Mouse (Mus musculus) CD4-positive, CD25-positive, alpha-beta regulatory T cell, adult 4 months (primary cell): ENCODE data around the gene Sall4. TPM values are rescaled to one million over a fixed set of nuclear protein-coding genes. Genes with fewer than 3 reads are reported as not detected.

Source experiments
- ATAC-seq: one replicate; pipeline ENCODE4 v1.8.0; 2017
- polyA plus RNA-seq, 2 experiments: library from polyadenylated mRNA; unstranded; fragments of 100-300 nt; shearing (Covaris generic); gene quantifications; one replicate each; pipeline ENCODE4 v1.2.1; 2017

Sall4 gene
- under 1 TPM in 1 of 2 experiments, not detected in 1; 0.23 TPM for polyA plus RNA-seq

- ATAC-seq: no peak
These were observed at the start of gene Sall4 for GRCm38 (mm10) chr2:168767582-168767981. TSS of gene Sall4 (minus strand) at chr2:168767943.

- ATAC-seq: no peak
These were observed 45.5 kb upstream of the Sall4 start for GRCm38 (mm10) chr2:168813243-168813642.

- ATAC-seq: no peak
These were observed 42.2 kb upstream of the Sall4 start for GRCm38 (mm10) chr2:168809895-168810294.

- ATAC-seq: no peak
These were observed 39.9 kb upstream of the Sall4 start for GRCm38 (mm10) chr2:168807681-168808080.

- no peak for ATAC-seq
These were observed 36.1 kb upstream of the Sall4 start for GRCm38 (mm10) chr2:168803849-168804248.

- no peak for ATAC-seq
These were observed 31.6 kb upstream of the Sall4 start for GRCm38 (mm10) chr2:168799326-168799725.

GRCm38 (mm10) chr2:168798921-168799320 is 31.2 kb upstream of the Sall4 start:
- no peak for ATAC-seq

- no peak for ATAC-seq
These were observed 23.5 kb upstream of the Sall4 start for GRCm38 (mm10) chr2:168791115-168791802.

GRCm38 (mm10) chr2:168786174-168786573 is 18.4 kb upstream of the Sall4 start:
- ATAC-seq: no peak

- ATAC-seq: no peak
These were observed 12.9 kb upstream of the Sall4 start for GRCm38 (mm10) chr2:168780596-168780995.

- no peak for ATAC-seq
These were observed 12.3 kb upstream of the Sall4 start for GRCm38 (mm10) chr2:168780024-168780423.

GRCm38 (mm10) chr2:168777481-168777880 is 9.7 kb upstream of the Sall4 start:
- ATAC-seq: no peak

- no peak for ATAC-seq
These were observed 8.5 kb upstream of the Sall4 start for GRCm38 (mm10) chr2:168776238-168776637.

- no peak for ATAC-seq
These were observed 1.5 kb upstream of the Sall4 start for GRCm38 (mm10) chr2:168769259-168769658.

GRCm38 (mm10) chr2:168766538-168767361 is 993 bp downstream of the Sall4 start:
- ATAC-seq: no peak

- no peak for ATAC-seq
These were observed 1.8 kb downstream of the Sall4 start for GRCm38 (mm10) chr2:168765696-168766537.

GRCm38 (mm10) chr2:168765065-168765681 is 2.6 kb downstream of the Sall4 start:
- ATAC-seq: no peak

- ATAC-seq: no peak
These were observed 3.3 kb downstream of the Sall4 start for GRCm38 (mm10) chr2:168764460-168764867.

GRCm38 (mm10) chr2:168763785-168764184 is 4.0 kb downstream of the Sall4 start:
- no peak for ATAC-seq

- ATAC-seq: no peak
These were observed 5.3 kb downstream of the Sall4 start for GRCm38 (mm10) chr2:168762411-168762815.

GRCm38 (mm10) chr2:168761954-168762353 is 5.8 kb downstream of the Sall4 start:
- no peak for ATAC-seq

- ATAC-seq: no peak
These were observed 6.6 kb downstream of the Sall4 start for GRCm38 (mm10) chr2:168761141-168761540.
